Mouse (Mus musculus) embryo, embryonic 11.5 days (tissue): ENCODE data around the gene Lsm10.

Source experiments
- DNase-seq: peaks from one replicate; pipeline ENCODE4 v3.0.0-alpha.2; 2012; ENCODE audit warnings: low read depth, low spot score

Gene Lsm10

DNA sequence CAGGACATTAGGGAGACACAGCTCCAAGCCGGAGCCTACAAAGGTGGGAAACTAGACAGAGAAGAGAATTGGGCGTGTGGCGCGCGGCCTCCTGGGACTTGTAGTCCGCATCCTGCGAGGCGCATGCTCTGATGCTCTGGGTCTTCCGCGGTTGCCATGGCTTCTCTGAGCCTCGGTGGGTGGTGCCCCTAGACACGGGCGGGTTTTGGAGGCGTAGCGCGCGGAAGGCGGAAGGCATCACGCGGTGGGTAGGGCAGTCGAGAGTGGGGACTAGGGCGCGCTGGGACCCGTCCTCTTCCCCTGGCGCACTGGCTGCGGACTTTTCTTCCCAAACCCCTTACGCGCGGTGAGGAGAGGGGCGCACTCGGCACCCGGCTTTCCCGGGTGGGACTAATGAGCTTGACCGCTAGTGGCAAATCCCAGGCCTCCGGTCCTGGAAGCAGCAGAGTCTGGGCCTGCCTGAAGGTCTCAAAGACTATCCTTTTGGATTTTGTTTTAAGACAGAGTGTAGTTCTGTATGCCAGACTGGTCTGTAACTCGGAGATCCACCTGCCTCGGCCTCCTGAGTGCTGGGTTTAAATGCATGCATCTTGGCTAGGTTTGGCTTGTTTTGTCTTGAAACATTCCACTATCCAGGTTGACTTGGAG lies at the start of gene Lsm10:
Gene Lsm10, plus strand, starts transcription at position 160 of the 648 bp plus-strand sequence.
- DNase-seq: peak; percentile 92

DNA sequence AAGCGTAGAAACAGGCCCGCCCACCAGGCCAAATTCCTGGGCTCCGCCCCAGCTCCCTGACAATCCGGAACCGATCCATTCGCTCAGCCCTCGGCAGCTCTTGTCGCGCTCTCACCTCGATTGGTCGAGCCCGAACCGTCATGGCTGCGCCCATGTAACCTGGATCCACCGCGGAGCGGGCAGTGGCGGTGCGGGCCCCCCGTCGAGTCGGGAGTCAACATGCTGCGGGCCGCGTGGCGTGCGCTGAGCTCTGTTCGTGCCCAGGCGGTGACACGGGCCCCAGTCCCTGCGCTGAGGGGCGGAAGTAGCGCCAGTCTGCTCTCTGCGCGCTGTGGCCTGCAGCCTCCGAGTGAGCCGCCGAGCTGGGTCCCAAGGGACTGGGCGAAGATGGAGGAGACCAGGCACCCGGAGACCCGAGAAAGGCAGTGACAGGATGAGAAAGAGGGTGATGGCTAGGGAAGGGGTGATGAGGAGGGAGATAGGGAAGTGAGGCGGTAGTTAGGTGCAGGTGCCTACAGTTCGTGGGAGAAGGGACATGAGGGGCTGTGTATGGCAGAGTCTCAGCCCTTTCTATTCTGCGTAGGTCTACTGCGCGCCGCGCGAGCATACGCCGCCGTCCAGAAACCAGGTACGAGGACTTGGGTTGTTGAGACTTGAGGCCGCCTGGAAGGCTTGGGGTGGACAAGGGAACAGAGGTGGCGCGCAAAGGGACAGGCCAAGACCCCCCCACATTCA lies 49.4 kb upstream of the Lsm10 start, which contains the start of gene Mrps15:
Gene Mrps15, plus strand, starts transcription at position 75 of the 735 bp plus-strand sequence.
- peak; percentile 80 for DNase-seq

DNA sequence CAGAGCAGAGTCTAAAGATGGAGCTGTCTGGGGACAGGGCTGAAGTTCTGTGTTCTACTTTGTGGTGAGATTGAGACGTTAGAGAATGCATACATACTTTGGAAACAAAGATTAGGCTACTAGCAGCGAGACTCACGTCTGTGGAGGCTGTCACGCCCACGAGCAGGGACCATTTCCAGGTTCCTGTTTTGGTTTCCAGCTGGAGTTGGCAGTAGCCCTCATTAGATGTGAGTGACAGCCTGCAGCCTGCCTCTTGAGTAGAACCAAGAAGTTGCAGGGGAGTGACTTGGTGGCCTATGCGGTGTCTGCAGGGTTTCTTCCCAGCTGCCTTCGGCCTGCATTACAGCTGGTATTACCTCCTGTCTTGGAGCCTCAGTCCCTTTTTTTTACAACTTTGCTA lies 44.8 kb upstream of the Lsm10 start:
- no peak for DNase-seq

DNA sequence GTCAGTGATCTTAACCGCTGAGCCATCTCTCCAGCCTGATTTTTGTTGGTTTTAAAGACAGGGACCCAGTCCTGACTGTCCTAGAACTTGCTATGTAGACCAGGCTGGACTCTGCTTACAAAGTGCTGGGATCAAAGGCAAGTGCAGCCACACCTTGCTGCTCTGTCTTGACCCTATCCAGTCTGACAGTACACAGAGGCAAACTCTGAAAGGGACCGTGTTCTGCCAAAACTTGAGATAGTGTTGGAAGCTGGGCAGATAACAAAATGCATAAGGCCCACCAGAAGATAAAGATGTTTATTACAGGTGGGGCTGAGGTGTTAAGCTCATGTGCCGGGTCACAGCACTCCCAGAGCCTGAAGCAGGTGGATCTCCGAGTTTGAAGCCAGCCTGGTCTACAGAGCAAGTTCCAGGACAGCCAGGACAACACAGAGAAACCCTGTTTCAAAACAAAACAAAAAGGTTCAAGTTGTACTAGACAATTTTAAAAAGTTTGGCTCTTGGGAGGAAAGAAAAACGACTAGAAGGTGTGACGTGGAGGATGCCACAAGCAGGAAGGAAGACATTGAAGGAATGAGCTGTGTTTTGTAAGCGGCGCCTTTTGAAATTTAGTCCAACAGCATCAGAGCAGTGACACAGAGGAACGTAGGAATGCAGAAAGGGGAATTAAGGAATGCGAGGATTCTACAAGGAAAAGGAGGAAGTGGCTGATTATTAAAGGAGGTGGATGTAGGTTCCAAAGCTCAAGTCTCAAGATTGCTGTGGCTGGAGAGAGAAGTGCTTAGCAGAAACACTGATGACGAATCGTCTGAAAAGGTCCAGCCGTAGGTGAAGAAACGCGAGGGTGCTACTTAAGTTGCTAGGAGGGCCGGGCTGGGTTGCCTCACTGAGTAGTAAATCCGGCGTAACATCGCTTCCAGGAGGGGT lies 39.0 kb upstream of the Lsm10 start:
- peak; percentile 11 for DNase-seq

DNA sequence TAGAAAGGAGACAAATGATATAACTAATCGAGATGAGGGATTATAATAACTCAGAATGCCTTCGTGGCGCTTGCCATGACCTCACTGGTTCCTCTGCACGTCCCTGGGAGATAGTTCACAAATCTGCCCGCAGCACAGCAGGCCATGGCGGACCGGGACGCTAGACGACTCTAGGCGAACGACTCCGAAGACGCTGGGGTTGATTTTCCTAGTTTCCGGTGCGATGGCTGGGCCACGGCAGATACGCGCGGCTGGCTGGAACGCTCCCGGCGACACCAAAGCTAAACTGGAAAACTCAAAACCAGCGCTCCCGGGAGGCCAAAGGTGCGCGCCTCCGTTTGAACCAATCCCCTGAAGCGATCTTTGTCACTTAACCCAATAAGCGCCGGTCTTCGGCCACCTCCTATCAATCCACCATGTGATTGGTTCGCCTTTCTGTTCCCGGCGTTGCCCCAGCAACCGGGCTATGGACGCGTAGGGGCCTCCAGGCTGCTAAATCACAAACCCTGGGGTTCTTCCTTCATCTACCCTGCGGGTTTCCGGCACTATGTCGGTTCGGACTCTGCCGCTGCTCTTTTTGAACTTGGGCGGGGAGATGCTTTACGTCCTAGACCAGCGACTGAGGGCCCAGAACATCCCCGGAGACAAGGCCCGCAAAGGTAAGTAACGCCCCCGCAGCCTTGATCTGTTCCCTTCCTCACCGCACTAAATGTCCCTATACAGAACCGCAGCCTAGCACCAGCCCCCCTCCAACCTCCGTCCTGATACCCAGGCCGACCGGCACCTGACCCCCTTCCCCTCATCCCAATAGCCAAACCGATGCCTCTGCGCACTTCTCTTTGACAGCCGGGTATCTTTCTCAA lies 38.1 kb upstream of the Lsm10 start, which contains the start of gene Oscp1:
Gene Oscp1, plus strand, starts transcription at position 432 of the 863 bp plus-strand sequence.
- DNase-seq: peak; percentile 90

DNA sequence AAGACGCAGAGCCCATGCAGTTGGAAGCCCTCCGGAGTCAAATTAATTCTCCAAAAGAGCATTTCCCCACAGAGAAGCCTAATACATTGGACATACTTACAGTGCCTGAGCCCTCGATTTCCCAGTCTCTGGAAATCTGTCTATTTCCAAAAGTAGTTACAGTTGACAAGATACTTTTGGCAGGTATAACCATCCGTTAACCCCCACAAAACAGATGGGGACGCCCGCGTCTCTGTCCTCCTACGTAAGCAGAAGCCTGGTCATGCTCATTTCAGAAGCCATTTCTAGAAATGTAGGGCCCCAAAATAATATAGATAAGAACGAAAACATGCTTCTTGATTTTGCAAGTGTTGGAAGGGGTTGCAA lies 37.4 kb upstream of the Lsm10 start:
- DNase-seq: no peak

DNA sequence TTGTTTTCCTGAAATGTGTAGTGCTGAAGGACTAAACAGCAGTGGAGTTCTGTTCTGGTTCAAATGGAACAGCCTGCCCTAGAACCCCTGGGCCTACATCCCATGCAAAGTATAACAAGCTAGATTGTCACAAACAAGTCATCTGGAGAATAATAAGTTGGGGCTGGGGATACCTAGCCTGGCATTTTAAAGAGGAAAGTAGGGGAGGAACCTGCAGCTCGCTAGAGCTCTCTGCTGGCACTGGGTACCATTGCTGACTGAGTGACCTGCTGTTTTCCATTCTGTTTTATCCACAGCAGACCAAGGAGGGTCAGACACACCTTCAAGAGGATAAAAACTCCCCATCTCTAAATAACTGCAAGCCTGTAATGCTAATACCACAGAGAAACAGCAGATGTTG lies 33.6 kb upstream of the Lsm10 start:
- no peak for DNase-seq

DNA sequence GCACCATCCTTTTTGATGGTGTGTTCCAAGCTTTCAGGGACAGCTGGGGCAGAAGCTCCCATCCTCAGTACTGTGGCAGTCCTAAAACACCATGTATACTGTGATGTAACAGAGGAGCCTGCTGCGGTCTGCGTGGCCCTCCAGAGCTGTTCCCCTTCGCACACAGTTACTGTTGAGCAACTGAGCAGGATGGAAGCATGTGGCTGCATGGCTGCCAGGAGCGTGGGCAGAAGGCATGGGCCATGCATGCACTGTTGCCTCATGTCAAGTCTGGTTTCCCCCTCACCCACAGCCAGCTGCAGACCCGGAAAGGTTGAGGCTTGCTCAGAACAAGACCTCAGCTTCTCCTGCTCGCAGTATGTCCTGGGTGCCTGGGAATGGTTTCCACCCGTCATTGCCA lies 31.2 kb upstream of the Lsm10 start:
- no peak for DNase-seq

DNA sequence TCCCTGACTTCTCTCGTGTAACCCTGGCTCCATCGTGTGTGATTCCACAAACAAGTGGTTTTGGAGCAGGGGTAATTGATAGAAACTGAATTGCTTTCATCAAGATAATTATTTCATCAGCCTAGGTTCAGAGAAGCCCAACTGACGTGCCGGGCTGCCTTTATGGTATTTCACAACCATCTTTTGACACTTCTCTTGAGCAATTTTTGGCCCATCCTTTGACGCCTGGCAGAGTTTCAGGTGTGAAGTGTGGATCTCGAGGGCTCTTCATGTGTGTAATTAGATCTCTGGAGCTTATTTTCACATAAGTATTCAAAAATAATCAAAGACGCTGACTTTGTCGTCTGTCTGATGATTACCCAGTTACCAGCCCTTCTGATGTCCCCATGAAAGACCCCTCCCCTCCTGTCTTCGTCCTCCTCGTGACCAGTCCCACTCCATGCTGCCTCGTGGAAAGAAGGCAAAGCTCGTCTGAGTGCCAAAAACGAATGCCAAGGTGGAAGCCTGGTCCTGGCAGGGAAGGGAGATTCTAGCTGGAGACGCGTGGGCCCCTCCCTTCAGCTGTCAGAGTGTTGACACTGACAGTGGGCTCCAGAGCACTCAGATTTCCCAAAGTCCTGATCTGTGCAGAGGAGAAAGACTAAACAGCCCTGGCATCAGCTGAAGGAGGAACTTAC lies 28.9 kb upstream of the Lsm10 start:
- no peak for DNase-seq

DNA sequence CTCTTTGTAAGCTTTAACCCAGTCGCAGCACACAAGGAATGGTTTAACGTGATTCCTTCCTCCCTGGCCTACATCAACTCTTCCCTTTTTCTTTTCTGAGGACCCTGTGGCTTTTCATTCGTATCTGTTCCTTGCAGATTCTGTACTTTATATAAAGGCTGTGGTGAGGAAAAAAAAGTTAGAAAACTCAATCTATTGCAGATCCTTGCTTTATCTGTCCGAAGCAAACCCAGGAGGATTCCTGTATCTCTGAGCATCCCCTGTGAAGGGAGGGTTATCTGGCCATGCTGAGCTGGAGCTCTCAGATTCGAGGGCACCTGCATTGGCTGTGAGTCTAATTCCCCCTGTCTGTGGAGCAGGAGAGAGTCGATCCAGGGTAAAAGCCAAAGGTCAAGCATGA lies 27.6 kb upstream of the Lsm10 start:
- DNase-seq: no peak

DNA sequence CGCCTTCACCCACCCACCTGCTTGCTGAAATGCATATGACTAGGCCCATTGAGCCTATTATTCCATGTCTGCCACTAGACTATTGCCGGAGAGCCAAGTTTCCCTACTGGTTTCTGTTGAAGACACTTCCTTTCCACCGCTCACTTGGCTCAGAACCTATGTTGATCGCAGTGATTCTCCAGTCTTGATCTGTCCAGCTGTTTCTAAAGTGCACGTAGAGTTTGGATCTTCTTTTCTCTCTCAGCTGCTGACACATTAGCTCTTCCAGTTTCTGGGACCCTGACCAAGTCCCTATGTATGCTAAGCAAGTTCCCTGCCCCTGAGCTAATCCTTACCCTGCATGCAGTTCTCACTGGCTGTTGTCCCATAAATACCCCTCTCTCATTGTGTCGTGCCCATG lies 18.6 kb upstream of the Lsm10 start:
- no peak for DNase-seq

DNA sequence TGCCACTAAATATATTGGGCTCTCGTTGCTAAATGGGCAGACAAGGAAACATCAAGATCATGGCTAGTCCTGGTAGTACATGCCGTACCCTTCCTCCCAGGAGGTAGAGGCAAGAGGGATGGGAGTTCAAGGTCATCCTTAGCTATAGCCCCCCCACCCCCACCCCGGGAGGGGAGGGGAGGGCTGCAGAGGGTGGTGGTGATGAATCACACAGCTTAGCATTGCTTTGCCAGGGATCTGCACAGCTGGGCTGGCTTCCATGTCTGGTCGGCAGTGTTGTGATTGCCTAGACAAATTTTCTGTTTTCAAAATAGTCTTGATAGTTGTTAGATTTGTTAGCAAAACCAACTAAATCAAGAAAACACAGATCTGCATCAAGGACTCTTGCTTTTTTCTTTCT lies 17.2 kb upstream of the Lsm10 start:
- no peak for DNase-seq

DNA sequence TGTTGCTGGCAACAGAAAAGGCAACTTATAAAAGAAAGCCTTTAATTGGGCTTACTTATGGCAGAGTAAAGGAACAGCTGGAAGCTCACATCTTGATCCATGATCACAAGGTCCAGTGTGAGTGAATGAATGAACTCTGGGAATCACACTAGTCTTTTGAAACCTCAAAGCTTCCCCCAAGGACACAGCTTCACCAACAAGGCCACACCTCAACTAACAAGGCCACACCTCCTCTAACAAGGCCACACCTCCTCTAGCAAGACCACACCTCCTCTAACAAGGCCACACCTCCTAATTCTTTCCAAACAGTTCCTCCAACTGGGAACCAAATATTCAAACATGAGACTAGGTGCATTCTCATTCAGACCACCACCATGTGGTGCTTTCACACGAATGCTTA lies 14.8 kb upstream of the Lsm10 start:
- no peak for DNase-seq

DNA sequence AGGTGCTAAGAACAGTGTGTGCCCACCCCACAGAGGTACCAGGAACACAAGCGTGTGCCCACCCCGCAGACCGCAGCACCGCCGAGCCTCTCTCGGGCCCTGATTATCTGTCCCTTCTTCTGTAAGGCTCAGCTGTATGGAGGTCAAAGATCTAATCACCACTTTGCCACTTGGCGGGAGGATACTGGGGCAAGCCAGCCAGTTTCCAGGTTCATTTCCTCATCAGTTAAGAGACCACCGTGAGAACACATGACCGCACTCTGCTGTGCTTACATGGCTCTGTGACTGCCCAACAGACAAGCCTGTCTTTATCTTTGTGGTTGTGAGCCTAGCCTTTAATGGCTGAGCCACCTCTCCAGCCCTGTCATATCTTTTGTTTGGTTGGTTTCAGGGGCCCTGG lies 13.4 kb upstream of the Lsm10 start:
- no peak for DNase-seq

DNA sequence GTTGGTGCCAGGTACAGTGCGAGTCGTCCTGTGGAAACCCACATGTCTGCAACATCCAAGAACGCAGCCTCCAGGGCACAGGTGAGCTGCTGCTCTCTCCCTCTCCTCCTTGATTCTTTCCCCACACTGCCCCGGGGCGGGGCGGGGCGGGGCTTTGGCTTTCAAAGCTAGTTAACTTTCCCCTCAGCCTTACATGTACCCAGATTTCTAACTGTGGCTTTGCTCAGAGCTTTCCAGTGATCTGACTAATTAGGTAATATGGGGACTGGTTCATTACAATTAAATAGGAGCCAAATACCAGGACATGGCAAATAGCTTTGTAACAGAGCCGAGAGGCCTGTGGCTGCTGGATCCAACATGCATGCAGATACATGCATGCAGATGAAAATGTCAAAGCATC lies 12.0 kb upstream of the Lsm10 start:
- no peak for DNase-seq

DNA sequence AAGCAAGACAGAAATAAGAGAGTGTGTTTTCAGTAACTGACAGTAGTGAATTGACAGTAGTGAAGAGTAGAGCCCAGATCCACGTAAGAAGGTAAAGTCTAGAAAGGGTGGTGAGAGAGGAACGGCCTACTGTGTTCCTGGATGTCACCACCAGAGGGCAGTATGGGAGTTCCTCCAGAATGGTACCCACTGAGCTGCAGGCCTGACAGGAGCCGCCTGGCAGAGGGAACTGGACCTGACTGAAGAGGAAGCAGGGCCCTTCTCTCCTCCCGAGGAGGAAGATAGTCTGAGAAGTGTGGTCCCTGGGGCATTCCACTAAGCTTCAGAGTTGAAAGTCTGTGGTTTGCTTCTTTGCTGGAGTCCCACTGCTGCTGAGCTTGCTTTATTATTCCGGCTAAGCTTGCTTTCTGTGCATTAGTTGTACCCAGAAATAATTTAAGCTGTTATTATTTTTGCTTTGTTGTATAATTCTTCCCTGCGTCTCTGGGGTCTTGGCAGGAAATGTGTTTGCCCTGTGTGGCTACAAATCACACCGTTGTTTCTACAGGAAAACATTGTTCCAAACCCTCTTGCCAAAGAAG lies 10.3 kb upstream of the Lsm10 start:
- peak; percentile 69 for DNase-seq

DNA sequence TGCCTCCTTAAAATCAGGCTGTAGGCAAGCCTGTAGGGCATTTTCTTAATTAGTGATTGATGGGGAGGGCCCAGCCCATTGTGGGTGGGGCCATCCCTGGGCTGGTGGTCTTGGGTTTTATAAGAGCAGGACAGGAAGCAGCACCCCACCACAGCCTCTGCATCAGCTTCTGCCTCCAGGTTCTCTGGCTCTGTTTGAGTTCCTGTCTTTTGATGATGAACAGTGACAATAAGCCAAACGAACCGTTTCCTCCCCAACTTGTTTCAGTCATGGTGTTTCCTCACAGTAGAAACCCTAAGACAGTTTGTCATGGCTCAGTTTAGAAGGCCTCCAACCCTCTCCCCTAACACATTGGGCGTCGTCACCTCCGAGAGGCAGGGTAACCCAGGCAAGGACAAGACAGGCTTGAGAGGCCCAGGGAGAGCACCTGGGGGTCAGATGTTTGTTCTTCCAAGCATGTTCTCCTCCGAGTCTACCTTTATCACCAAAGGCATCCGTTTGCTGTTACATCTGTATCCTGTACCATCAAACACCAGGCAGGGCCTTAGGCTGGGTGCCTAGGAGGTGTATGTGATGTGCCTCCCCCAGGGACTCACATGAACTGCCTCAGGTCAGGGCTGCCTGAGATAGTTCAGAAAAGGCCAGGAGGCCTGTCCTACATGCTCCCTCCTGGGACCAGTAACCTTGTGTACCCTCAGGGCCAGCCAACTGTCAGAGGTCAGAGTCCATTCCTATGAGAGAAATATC lies 6.1 kb upstream of the Lsm10 start:
- DNase-seq: no peak

DNA sequence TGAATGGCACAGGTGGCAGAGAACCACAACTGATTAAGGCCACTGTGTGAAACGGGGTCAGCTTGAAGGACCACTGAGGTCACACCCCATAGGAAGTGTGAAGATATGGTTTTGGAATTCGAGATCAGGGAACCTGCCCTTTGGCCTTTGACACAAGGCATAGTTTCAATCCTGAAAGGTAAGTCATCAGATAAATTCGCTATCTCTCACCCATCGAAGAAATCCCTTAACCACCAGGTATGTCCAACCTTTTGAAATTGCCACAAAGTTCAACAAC lies 5.6 kb upstream of the Lsm10 start:
- no peak for DNase-seq

DNA sequence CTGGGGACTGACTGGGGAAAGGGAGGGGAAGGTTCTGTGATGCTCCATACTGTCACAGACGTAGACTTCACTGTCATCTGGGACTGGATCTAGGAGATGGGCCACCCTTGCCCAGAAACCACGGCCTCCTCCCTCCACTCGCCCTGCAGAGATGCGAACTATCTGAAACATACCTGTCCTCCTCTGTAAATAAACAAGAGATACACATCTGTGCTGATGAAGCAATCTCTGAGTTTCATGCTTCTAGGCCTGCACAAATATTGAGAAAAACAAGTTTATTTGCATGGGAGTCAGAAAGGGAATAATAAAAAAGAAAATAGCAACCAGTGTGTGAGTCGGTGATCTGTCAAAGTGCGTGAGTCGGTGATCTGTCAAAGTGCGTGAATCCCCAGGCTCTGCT lies 4.5 kb upstream of the Lsm10 start:
- DNase-seq: no peak
